Mouse (Mus musculus): Measurements from ENCODE around the gene Rex1bd. TPM values are rescaled to one million over a fixed set of nuclear protein-coding genes. Genes with fewer than 3 reads are reported as not detected.

The Rex1bd gene
- total and polyA plus RNA-seq, 2 experiments from 2014 or later, result 130 to 200 TPM

GRCm38 (mm10) chr8:70510228-70510915, 3.8 kb upstream of the Rex1bd start, which contains the start of gene Uba52:
Uba52 (minus strand) TSS chr8:70510801.
- no peak for TF ChIP-seq CTCF (IDR thresholded peaks at IDR 0.05; ENCODE audit: low read depth)
- under 1% methylated on average over 69 of the region's 74 CpGs for WGBS
- DNase-seq, result peak; percentile 100

GRCm38 (mm10) chr8:70509281-70509952, 2.9 kb upstream of the Rex1bd start:
- H3K27me3 ChIP-seq (ENCODE audit: insufficient read depth, low read length), result no peaks in the 10 kb centered on the region
- H3K4me1 ChIP-seq (ENCODE audit: insufficient read depth), result peaks cover 23% of the 10 kb centered on the region; the same call in 1 of the 2 replicates
- H3K4me3 ChIP-seq (ENCODE audit: low read depth, low read length), result peak overlapping the region; percentile 65
- WGBS, result 16% methylated on average over 25 of the region's 25 CpGs
- DNase-seq (no peak), ATAC-seq (no peak)
- H3K4me2 ChIP-seq (ENCODE audit: low read depth), result peak overlapping the region; percentile 95
- H3K36me3 ChIP-seq (ENCODE audit: insufficient read depth), result peaks cover 32% of the 10 kb centered on the region
- 0 out of 2 replicates have a peak overlapping the region, but pooled peaks have one; percentile 96 for H3K27ac ChIP-seq (ENCODE audit: low read depth, low read length)
- no peak for TF ChIP-seq CTCF (IDR thresholded peaks at IDR 0.05; ENCODE audit: low read depth)
- H3K9me3 ChIP-seq (ENCODE audit: low read length), result no peaks in the 10 kb centered on the region
- peak overlapping the region; percentile 74 for H3K9ac ChIP-seq

More at GRCm38 (mm10) chr8:70510228-70510915, 3.8 kb upstream of the Rex1bd start, which contains the start of gene Uba52:
- Histone ChIP-seq H3K27ac (ENCODE audit: low read depth, low read length) (peak within 1 kb of the TSS; percentile 96), H3K9ac (peak within 1 kb of the TSS; percentile 74), H3K9me3 (ENCODE audit: low read length) (no peaks in the 10 kb centered on the region), H3K4me2 (ENCODE audit: low read depth) (peak within 1 kb of the TSS; percentile 95), H3K4me3 (ENCODE audit: low read depth, low read length) (peak within 1 kb of the TSS; percentile 65), H3K36me3 (ENCODE audit: insufficient read depth) (peaks cover 36% of the 10 kb centered on the region), H3K27me3 (ENCODE audit: insufficient read depth, low read length) (no peaks in the 10 kb centered on the region), H3K4me1 (ENCODE audit: insufficient read depth) (peaks cover 16% of the 10 kb centered on the region; the same call in 1 of the 2 replicates)
- peak; percentile 91 for ATAC-seq

DNA sequence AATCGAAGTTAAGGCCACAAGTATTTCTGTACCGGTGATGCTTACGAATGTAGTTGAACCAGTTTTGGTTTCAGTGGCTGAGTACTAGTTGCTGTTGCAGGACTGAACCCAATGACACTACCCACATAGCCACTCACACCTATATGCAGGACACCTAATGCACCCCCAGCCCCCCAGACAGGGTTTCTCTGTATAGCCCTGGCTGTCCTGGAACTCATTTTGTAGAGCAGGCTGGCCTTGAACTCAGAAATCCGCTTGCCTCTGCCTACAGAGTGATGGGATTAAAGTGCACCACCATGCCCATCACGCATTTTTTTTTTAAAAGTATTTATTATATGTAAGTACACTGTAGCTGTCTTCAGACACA, 458 bp upstream of the Rex1bd start:
- Histone ChIP-seq H3K4me2 (ENCODE audit: low read depth) (no peak overlapping the region), H3K9me3 (ENCODE audit: low read length) (no peaks in the 10 kb centered on the region), H3K27ac (ENCODE audit: low read depth, low read length) (no peak overlapping the region), H3K4me3 (ENCODE audit: low read depth, low read length) (no peak overlapping the region), H3K9ac (no peak overlapping the region), H3K36me3 (ENCODE audit: insufficient read depth) (peaks cover 24% of the 10 kb centered on the region), H3K27me3 (ENCODE audit: insufficient read depth, low read length) (0 out of 2 replicates have a peak, but pooled peaks cover 7% of the 10 kb centered on the region), H3K4me1 (ENCODE audit: insufficient read depth) (peaks cover 23% of the 10 kb centered on the region; the same call in 1 of the 2 replicates)
- DNase-seq (no peak), ATAC-seq (no peak)
- TF ChIP-seq CTCF (IDR thresholded peaks at IDR 0.05; ENCODE audit: low read depth), result no peak
- 57% methylated on average over 5 of the region's 5 CpGs for WGBS

- ATAC-seq, result peak; percentile 21
- no peak for DNase-seq
- TF ChIP-seq CTCF (IDR thresholded peaks at IDR 0.05; ENCODE audit: low read depth), result no peak
- Histone ChIP-seq H3K4me3 (ENCODE audit: low read depth, low read length) (peak overlapping the region; percentile 80), H3K27ac (ENCODE audit: low read depth, low read length) (peak overlapping the region; percentile 96), H3K4me1 (ENCODE audit: insufficient read depth) (peaks cover 23% of the 10 kb centered on the region; the same call in 1 of the 2 replicates), H3K9ac (peak overlapping the region; percentile 93), H3K36me3 (ENCODE audit: insufficient read depth) (peaks cover 24% of the 10 kb centered on the region), H3K9me3 (ENCODE audit: low read length) (no peaks in the 10 kb centered on the region), H3K4me2 (ENCODE audit: low read depth) (peak overlapping the region; percentile 83), H3K27me3 (ENCODE audit: insufficient read depth, low read length) (peaks cover 12% of the 10 kb centered on the region; the same call in 1 of the 2 replicates)
- WGBS, result 31% methylated on average over 30 of the region's 32 CpGs
Observed at GRCm38 (mm10) chr8:70505698-70506327, 739 bp downstream of the Rex1bd start.

DNA sequence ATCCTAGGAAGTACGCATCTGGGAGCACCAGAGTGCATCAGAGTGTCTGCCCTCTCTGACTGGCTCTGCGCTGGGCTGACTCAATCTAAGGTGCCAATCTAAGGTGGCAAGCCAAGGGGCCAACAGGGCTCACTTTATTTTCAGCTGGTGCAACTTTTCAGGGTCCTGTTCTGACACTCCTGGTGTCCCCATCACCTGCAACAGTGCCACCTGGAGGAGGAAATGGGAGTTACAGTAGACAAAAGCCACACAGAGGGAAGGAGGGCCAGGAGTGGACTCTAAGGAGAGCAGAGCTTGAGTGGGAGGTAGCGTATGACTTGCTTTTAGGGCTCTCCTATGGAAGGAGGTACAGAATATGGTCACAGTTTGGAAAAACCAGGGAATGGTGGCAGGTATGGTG, 1.7 kb downstream of the Rex1bd start:
- H3K4me3 ChIP-seq (ENCODE audit: low read depth, low read length), result no peak overlapping the region
- no peak overlapping the region; the same call in 1 of the 2 replicates for H3K4me2 ChIP-seq (ENCODE audit: low read depth)
- peak; percentile 81 for DNase-seq
- peak; percentile 86 for TF ChIP-seq CTCF (IDR thresholded peaks at IDR 0.05; ENCODE audit: low read depth)
- ATAC-seq, result no peak
- no peaks in the 10 kb centered on the region for H3K9me3 ChIP-seq (ENCODE audit: low read length)
- peaks cover 23% of the 10 kb centered on the region; the same call in 1 of the 2 replicates for H3K4me1 ChIP-seq (ENCODE audit: insufficient read depth)
- H3K36me3 ChIP-seq (ENCODE audit: insufficient read depth), result peaks cover 24% of the 10 kb centered on the region
- WGBS, result 66% methylated on average over 3 of the region's 3 CpGs
- no peak overlapping the region for H3K9ac ChIP-seq
- H3K27ac ChIP-seq (ENCODE audit: low read depth, low read length), result no peak overlapping the region; the same call in 1 of the 2 replicates
- peaks cover 12% of the 10 kb centered on the region; the same call in 1 of the 2 replicates for H3K27me3 ChIP-seq (ENCODE audit: insufficient read depth, low read length)

DNA sequence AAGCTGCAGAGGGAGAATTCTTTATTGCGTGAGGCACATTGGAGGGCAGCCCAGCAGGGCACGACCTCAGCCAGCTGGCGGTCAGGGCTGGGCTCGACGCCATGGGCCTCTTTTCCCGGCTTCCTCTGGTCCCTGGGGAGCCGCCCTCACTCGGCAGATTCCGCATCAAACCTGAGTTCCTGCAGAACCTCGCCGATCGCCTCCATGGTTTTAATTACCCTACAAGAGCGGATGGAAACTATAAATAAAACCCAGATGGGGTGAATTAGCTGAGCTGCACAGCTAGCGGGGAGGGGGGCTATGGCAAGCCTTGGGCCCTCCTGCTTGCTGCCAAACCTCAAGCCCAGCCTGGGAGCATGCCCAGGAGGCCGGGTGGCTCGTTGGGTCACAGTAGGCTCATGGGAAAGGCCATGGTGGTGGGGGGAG, 2.2 kb downstream of the Rex1bd start:
- Histone ChIP-seq H3K27ac (ENCODE audit: low read depth, low read length) (peak overlapping the region; percentile 50), H3K9me3 (ENCODE audit: low read length) (no peaks in the 10 kb centered on the region), H3K36me3 (ENCODE audit: insufficient read depth) (peaks cover 24% of the 10 kb centered on the region), H3K4me2 (ENCODE audit: low read depth) (no peak overlapping the region), H3K27me3 (ENCODE audit: insufficient read depth, low read length) (peaks cover 12% of the 10 kb centered on the region; the same call in 1 of the 2 replicates), H3K4me1 (ENCODE audit: insufficient read depth) (peaks cover 19% of the 10 kb centered on the region; the same call in 1 of the 2 replicates), H3K9ac (no peak overlapping the region), H3K4me3 (ENCODE audit: low read depth, low read length) (no peak overlapping the region)
- ATAC-seq (no peak), DNase-seq (no peak)
- TF ChIP-seq CTCF (IDR thresholded peaks at IDR 0.05; ENCODE audit: low read depth), result no peak
- WGBS, result 47% methylated on average over 16 of the region's 16 CpGs
